Mouse (Mus musculus): ENCODE measurements around the gene Bcat2. TPM values are rescaled to one million over a fixed set of nuclear protein-coding genes. Genes with fewer than 3 reads are reported as not detected.

Gene Bcat2
- total RNA-seq, 2 experiments from 2014 or later, result 44.0 to 55.9 TPM

DNA sequence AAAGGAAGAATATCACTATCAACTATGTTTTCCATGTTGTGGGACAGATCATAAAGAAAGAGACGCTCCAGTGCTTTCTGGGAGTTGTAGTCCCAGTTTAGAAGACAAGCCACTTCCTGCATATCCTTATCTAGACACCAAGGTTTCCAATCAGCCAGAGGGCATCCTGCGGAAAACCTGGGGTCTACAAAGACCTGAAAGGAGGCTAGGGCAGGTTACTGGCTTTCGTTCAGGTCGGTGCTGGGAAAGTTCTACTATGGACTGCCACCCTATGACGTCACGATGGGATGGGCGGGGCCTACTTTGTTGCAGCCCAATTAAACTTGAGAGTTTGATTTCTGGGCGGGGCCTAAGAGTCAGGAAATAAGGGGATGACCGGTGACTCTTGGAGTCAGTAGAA is 51.5 kb downstream of the Bcat2 start, which contains the start of gene Izumo1:
TSS of gene Izumo1 (plus strand) at position 369 of the 400 bp plus-strand sequence.
- ATAC-seq (replicated peaks; ENCODE audit: poor library complexity), result peak; percentile 54; the same call in 1 of the 2 replicates

DNA sequence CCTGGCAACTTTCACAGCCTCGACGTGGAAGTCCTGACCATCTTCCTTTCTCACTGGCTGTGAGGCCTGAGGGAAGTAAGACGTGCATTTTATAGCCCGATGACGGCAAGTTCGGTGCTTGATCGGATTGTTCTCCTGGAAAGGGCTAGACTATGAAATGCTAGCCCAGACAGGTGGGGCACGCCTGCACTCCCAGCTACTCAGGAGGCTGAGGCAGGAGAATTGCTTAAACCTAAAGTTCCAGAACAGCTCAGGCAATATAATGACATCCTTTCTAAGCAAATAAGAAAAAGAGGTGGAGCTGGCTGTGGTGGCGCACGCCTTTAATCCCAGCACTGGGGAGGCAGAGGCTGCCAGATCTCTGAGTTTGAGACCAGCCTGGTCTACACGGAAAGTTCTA is 53.6 kb downstream of the Bcat2 start:
- ATAC-seq (replicated peaks; ENCODE audit: poor library complexity), result no peak

DNA sequence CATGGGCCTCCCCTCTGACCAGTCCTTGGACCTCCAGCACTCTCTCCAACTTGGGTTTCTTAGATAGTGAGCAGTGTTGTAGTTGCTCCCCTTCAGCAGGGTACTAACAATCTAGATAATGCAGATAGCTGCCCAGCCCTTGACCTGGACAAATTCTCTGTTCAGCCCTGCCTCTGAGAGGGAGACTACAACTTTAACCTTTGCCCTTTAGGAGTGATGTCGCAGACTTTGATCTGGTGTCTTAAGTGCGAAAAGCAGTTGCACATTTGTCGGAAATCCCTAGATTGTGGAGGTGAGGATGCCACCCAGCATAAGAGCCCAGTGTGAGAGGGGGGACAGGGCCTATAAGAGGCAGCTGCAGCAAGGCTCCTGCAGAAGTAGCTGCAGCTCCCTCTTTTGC is 54.8 kb downstream of the Bcat2 start:
- no peak for ATAC-seq (replicated peaks; ENCODE audit: poor library complexity)

DNA sequence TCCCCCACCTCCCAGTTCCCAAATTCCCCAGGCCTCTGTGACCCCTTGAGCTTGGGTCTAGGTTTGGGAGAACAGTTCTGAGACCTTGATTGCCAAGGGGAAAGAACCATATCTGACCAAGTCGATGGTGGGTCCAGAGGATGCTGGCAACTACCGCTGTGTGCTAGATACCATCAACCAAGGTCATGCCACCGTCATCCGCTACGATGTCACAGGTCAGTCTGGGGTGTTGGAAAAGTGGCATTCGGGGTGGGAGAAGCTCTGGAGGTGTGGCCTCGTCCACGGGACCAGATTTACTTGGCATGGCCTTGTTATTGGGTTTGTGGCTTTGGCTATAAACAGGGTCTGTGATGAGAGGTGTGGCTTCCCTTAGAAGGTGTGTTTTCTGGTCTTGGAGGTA is 55.5 kb downstream of the Bcat2 start:
- no peak for ATAC-seq (replicated peaks; ENCODE audit: poor library complexity)

DNA sequence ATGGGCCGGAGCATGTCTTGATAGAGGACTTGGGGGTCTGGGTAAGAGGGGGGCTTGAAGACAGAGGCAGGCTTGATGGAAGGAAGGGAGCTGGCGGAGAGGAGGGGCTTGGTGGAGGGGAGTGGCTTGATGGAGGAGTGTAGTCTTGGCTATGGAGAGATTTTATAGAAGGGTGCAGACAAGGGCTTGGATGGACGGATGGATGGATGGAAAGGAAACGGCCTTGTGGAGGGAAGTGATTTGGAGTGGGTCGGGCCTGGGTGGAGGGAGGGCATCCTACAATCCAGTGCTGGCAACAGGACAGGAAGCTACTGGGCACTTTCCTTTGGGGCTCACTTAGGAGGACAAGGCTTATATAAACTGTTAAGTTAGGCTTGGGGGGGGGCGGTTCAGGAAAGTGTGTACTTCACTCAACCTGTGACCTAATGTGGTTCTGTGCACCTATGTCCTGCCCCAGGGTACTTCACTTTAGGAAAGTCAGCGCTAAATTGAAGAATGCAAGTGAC is 56.7 kb downstream of the Bcat2 start:
- no peak for ATAC-seq (replicated peaks; ENCODE audit: poor library complexity)

DNA sequence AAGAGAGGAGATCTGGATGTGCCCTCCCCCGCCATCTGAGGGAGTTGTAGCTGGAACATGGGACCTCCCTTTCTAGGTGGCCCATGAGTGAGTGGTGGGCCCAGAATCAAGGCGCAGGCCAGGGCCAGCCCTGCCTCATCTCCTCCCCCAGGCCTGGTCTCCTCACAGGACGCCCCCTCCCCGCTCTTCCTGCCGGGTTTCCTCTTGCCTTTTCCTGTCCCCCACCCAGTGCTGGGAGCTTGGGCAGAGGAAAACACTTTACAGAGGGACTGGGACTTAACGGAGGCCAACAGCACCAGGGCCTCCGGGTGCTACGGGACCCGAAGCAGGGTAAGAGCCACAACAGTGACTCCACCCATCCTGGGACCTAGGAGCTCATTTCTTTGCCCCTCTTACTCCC is 57.3 kb downstream of the Bcat2 start, which contains the start of gene Rasip1:
TSS of gene Rasip1 (plus strand) at position 228 of the 400 bp plus-strand sequence.
- ATAC-seq (replicated peaks; ENCODE audit: poor library complexity), result no peak

DNA sequence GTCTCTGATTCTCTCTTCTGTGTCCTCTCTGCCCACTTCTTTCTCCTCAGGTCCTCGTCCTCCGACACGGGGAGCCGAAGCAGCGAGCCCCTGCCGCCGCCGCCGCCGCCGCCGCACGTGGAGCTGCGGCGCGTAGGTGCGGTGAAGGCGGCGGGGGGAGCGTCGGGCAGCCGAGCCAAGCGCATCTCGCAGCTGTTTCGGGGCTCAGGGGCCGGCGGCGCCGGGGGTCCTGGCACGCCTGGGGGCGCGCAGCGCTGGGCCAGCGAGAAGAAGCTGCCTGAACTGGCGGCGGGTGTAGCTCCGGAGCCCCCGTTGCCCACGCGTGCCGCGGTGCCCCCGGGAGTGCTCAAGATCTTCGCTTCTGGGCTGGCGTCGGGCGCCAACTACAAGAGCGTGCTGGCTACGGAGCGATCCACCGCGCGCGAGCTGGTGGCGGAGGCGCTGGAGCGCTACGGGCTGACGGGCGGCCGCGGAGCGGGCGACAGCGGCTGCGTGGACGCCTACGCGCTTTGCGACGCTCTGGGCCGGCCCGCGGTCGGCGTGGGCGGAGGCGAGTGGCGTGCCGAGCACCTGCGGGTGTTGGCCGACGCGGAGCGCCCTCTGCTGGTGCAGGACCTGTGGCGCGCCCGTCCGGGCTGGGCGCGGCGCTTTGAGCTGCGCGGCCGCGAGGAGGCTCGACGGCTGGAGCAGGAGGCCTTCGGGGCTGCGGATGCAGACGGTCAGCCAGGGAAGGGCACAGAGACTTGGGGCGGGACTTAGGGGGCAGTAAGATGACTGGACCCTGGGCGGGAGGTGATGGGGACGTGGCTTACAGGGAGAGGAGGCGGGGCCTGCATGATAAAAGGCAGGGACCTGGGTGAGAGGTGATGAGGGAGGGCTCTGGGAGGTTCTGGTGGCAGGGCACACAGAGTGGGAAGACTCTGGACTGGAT is 58.7 kb downstream of the Bcat2 start:
- ATAC-seq (replicated peaks; ENCODE audit: poor library complexity), result peak; percentile 91

DNA sequence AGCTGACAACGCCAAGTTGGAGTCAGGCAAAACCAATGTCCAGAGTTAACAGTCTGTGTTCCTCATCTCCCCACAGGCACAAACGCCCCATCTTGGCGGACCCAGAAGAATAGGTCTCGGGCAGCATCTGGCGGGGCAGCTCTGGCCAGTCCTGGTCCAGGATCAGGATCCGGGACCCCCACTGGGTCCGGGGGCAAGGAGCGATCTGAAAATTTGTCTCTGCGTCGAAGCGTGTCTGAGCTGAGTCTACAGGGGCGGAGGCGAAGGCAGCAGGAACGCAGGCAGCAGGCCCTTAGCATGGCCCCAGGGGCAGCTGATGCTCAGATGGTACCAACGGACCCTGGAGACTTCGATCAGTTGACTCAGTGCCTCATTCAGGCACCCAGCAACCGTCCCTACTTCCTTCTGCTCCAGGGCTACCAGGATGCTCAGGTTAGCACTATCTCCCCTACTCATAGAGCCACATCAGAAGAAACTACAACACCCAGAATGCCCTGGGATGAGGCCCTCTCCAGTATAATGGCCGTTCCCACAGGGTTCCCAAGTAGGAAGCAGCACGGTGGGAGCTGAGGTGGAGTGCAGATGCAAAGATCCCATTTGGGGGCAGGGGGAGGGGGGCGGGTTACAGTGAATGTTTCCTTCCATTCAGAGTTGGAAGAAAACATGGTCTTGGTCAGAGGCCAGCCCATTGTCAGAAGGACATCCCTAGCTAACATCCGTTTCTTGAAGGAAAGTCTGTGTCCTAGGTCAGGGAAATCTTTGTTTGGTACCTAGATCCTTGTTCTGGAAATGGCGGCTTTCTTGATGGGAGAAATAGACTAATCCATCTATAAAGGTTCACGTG is 60.3 kb downstream of the Bcat2 start:
- ATAC-seq (replicated peaks; ENCODE audit: poor library complexity), result no peak

DNA sequence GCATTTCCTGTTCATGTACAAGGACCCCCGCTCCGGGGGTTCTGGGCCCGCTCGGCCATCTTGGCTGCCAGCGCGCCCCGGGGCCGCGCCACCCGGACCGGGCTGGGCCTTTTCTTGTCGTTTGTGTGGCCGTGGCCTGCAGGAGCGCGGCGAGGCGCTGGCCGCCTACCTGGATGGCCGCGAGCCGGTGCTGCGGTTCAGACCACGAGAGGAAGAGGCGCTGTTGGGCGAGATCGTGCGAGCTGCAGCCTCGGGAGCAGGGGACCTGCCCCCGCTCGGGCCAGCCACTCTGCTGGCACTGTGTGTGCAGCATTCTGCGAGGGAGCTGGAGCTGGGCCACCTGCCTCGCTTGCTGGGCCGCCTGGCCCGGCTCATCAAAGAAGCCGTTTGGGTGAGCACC is 62.5 kb downstream of the Bcat2 start:
- ATAC-seq (replicated peaks; ENCODE audit: poor library complexity), result no peak

DNA sequence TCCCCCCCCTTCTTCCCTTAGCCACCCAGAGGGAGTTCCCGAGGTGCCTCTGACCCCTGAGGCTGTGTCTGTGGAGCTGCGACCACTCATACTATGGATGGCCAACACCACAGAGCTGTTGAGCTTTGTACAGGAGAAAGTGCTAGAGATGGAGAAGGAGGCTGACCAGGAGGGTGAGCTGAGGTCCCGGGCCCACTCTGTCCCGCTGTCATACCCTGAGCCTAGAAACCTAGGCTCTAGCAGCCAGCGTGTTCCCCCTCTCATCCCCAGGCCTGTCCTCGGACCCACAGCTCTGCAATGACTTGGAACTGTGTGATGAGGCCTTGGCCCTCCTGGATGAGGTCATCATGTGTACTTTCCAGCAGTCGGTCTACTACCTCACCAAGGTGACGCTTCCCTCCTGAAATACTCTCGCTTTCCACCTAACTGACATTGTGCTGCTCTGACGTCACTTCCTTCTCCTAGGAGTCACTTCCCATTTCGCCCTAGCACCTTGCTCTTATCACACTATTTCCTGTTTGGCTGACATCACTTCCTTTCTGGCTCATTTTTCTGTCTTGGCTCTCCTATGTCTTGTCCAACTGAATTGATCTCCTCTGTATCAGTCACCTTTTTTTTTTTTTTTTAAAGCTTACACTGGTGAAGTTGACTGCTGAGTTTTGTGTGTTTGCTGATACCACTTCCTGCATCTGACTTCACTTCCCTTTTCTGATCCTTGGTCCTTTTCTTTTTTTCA is 65.2 kb downstream of the Bcat2 start:
- ATAC-seq (replicated peaks; ENCODE audit: poor library complexity), result peak; percentile 93

DNA sequence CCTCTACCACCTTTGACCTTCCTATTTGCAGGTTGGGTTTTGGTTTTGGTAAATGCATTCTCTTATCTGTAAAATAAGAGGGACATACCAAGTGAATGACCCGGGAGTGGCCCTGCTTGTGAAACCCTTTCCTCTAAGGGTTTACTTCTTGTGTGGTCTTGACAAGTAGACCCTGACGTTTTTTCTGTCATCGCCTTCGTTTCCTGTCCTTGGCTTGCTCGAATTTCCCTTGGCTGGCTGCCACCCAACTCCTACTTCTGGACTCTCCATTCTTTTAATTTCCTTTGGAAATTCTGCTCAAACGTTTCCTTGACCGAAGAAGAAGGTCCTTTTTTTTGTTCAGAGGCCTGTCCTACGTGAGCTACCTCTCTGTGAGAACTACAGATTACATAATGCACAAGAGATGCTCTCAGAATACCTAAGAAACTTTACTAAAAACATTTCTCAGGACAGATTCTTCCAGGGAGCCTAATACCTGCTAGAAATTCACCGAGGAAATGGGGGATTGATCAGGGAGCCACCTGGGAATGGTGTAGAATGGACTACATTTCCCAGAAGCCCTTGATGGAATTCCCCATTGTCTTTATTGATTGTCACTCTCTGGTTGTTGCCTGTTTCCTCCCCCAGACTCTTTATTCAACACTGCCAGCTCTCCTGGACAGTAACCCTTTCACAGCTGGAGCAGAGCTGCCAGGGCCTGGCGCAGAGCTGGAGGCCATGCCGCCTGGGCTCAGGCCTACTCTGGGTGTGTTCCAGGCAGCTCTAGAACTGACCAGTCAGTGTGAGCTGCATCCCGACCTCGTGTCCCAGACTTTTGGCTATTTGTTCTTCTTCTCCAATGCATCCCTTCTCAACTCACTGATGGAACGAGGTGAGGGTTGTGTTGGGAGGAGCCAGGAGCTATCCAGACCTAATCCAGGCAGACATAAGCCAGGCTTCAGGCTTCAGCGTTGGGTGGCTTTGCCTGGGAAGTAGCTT is 66.0 kb downstream of the Bcat2 start:
- no peak; the same call in 1 of the 2 replicates for ATAC-seq (replicated peaks; ENCODE audit: poor library complexity)

DNA sequence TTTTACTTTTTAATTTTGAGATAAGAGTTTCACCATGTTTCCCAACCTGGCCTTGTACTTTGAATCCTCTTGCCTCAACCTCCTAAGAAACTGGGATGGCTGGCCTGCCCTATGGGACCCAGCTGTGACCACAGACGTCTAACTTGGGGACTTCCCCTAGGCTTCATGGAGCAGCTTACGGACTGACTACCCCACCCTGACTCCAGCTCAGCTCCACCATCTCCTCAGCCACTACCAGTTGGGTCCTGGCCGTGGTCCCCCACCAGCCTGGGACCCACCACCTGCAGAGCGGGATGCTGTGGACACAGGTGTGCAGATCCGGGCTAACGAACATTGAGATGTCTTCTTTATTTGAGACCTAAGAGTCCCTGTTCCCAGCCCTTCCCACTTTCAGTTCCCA is 67.8 kb downstream of the Bcat2 start:
- no peak for ATAC-seq (replicated peaks; ENCODE audit: poor library complexity)

DNA sequence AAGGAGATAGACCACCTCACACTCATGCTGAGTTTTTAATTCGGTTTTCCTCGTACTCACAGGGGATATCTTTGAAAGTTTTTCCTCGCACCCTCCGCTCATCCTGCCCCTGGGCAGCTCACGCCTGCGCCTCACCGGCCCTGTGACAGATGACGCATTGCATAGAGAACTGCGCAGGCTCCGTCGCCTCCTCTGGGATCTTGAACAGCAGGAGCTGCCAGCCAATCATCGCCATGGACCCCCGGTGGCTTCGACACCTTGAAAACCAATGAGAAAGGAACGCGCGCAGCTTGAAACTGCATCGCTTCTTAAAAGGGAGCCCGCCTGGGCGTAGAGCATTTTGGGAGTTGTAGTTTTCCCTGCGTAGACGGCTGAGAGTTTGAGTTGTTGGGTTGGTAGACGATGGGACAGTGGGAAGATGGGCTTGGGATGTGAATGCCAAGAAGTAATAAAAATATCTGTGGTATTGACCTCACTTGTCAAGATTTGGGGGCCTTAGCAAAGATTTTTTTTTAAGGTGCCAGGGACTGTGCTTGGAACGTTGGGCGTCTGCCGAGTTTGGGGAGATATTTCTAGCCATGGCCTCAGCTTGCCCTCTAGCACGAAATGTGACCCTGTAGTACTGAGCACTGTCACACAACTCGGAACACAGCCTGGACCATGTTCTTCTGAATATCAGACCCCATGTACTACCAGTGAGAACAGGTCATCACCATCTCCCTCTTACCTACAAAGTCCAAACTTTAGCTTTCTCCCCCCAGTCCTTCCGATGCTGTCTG is 68.9 kb downstream of the Bcat2 start:
- ATAC-seq (replicated peaks; ENCODE audit: poor library complexity), result no peak

Other genes starting within 250 kb of the Bcat2 start
Only the 30 nearest of the 36 such genes appear.
- gene Lin7b, start 199.6 kb upstream of the Bcat2 start, total RNA-seq (2015), result not detected in 2 replicates
- not detected in 2 replicates for gene Lin7b, start 199.6 kb upstream of the Bcat2 start, total RNA-seq (2017)
- 105 and 107 TPM in 2 replicates for gene Snrnp70, start 174.4 kb upstream of the Bcat2 start, total RNA-seq (2015)
- gene Snrnp70, start 174.4 kb upstream of the Bcat2 start, total RNA-seq (2017), result 387 and 490 TPM in 2 replicates
- gene Kcna7, start 164.5 kb upstream of the Bcat2 start, total RNA-seq (2015), result not detected in 2 replicates
- not detected in 2 replicates for gene Kcna7, start 164.5 kb upstream of the Bcat2 start, total RNA-seq (2017)
- 0.10 TPM in 1 of 2 replicates, not detected in the other for gene Ntf5, start 156.5 kb upstream of the Bcat2 start, total RNA-seq (2015)
- not detected in 2 replicates for gene Ntf5, start 156.5 kb upstream of the Bcat2 start, total RNA-seq (2017)
- not detected in 2 replicates for gene Lhb, start 149.3 kb upstream of the Bcat2 start, total RNA-seq (2015)
- not detected in 2 replicates for gene Lhb, start 149.3 kb upstream of the Bcat2 start, total RNA-seq (2017)
- 22.6 and 26.2 TPM in 2 replicates for gene Gys1, start 135.3 kb upstream of the Bcat2 start, total RNA-seq (2015)
- 22.3 and 24.4 TPM in 2 replicates for gene Gys1, start 135.3 kb upstream of the Bcat2 start, total RNA-seq (2017)
- gene Ruvbl2, start 132.1 kb upstream of the Bcat2 start, total RNA-seq (2015), result 180 and 205 TPM in 2 replicates
- 170 and 193 TPM in 2 replicates for gene Ruvbl2, start 132.1 kb upstream of the Bcat2 start, total RNA-seq (2017)
- gene Ftl1, start 110.3 kb upstream of the Bcat2 start, total RNA-seq (2015), result 1,479 and 1,608 TPM in 2 replicates
- 770 and 961 TPM in 2 replicates for gene Ftl1, start 110.3 kb upstream of the Bcat2 start, total RNA-seq (2017)
- gene Bax, start 103.3 kb upstream of the Bcat2 start, total RNA-seq (2015), result 20.7 and 21.5 TPM in 2 replicates
- 29.6 and 35.2 TPM in 2 replicates for gene Bax, start 103.3 kb upstream of the Bcat2 start, total RNA-seq (2017)
- gene Tulp2, start 88.3 kb upstream of the Bcat2 start, total RNA-seq (2015), result 0.07 TPM in 1 of 2 replicates, not detected in the other
- not detected in 2 replicates for gene Tulp2, start 88.3 kb upstream of the Bcat2 start, total RNA-seq (2017)
- not detected in 2 replicates for gene Gm45808, start 83.3 kb upstream of the Bcat2 start, total RNA-seq (2015)
- not detected in 2 replicates for gene Gm45808, start 83.3 kb upstream of the Bcat2 start, total RNA-seq (2017)
- 18.6 and 22.4 TPM in 2 replicates for gene Dhdh, start 81.3 kb upstream of the Bcat2 start, total RNA-seq (2015)
- gene Dhdh, start 81.3 kb upstream of the Bcat2 start, total RNA-seq (2017), result 18.1 and 20.7 TPM in 2 replicates
- 112 and 114 TPM in 2 replicates for gene Nucb1, start 59.7 kb upstream of the Bcat2 start, total RNA-seq (2015)
- gene Nucb1, start 59.7 kb upstream of the Bcat2 start, total RNA-seq (2017), result 387 and 408 TPM in 2 replicates
- gene Ppp1r15a, start 43.9 kb upstream of the Bcat2 start, total RNA-seq (2015), result 46.2 and 56.7 TPM in 2 replicates
- 70.0 and 90.7 TPM in 2 replicates for gene Ppp1r15a, start 43.9 kb upstream of the Bcat2 start, total RNA-seq (2017)
- gene Plekha4, start 43.8 kb upstream of the Bcat2 start, total RNA-seq (2015), result 0.67 TPM in 1 of 2 replicates, not detected in the other
- gene Plekha4, start 43.8 kb upstream of the Bcat2 start, total RNA-seq (2017), result 0.04 and 0.34 TPM in 2 replicates
- 0.22 and 5.5 TPM in 2 replicates for gene Hsd17b14, start 15.3 kb upstream of the Bcat2 start, total RNA-seq (2015)
- gene Hsd17b14, start 15.3 kb upstream of the Bcat2 start, total RNA-seq (2017), result 1.2 and 8.2 TPM in 2 replicates
- not detected in 2 replicates for gene Fgf21, start 45.3 kb downstream of the Bcat2 start, total RNA-seq (2015)
- gene Fgf21, start 45.3 kb downstream of the Bcat2 start, total RNA-seq (2017), result not detected in 2 replicates
- gene Fut1, start 47.1 kb downstream of the Bcat2 start, total RNA-seq (2015), result not detected in 2 replicates
- gene Fut1, start 47.1 kb downstream of the Bcat2 start, total RNA-seq (2017), result not detected in 2 replicates
- 0.32 TPM in 1 of 2 replicates, not detected in the other for gene Izumo1, start 51.7 kb downstream of the Bcat2 start, total RNA-seq (2015)
- gene Izumo1, start 51.7 kb downstream of the Bcat2 start, total RNA-seq (2017), result 0.24 TPM in 1 of 2 replicates, not detected in the other
- gene Rasip1, start 57.3 kb downstream of the Bcat2 start, total RNA-seq (2015), result 0.10 TPM in 1 of 2 replicates, not detected in the other
- gene Rasip1, start 57.3 kb downstream of the Bcat2 start, total RNA-seq (2017), result 0.08 TPM in 1 of 2 replicates, not detected in the other
- gene Mamstr, start 69.8 kb downstream of the Bcat2 start, total RNA-seq (2015), result 0.64 TPM in 1 of 2 replicates, not detected in the other
- gene Mamstr, start 69.8 kb downstream of the Bcat2 start, total RNA-seq (2017), result 0.12 TPM in 1 of 2 replicates, not detected in the other
- not detected in 2 replicates for gene Fut2, start 96.2 kb downstream of the Bcat2 start, total RNA-seq (2015)
- gene Fut2, start 96.2 kb downstream of the Bcat2 start, total RNA-seq (2017), result not detected in 2 replicates
- not detected in 2 replicates for gene Ntn5, start 113.9 kb downstream of the Bcat2 start, total RNA-seq (2015)
- not detected in 2 replicates for gene Ntn5, start 113.9 kb downstream of the Bcat2 start, total RNA-seq (2017)
- not detected in 2 replicates for gene Sec1, start 124.2 kb downstream of the Bcat2 start, total RNA-seq (2015)
- not detected in 2 replicates for gene Sec1, start 124.2 kb downstream of the Bcat2 start, total RNA-seq (2017)
- gene Car11, start 129.7 kb downstream of the Bcat2 start, total RNA-seq (2015), result not detected in 2 replicates
- not detected in 2 replicates for gene Car11, start 129.7 kb downstream of the Bcat2 start, total RNA-seq (2017)
- 3.6 and 5.6 TPM in 2 replicates for gene Dbp, start 134.9 kb downstream of the Bcat2 start, total RNA-seq (2015)
- 6.2 and 7.2 TPM in 2 replicates for gene Dbp, start 134.9 kb downstream of the Bcat2 start, total RNA-seq (2017)
- gene Rpl18, start 145.3 kb downstream of the Bcat2 start, total RNA-seq (2015), result 1,825 and 1,988 TPM in 2 replicates
- gene Rpl18, start 145.3 kb downstream of the Bcat2 start, total RNA-seq (2017), result 1,777 and 2,306 TPM in 2 replicates
- gene Sphk2, start 147.8 kb downstream of the Bcat2 start, total RNA-seq (2015), result 10.6 and 14.5 TPM in 2 replicates
- 9.8 and 10.2 TPM in 2 replicates for gene Sphk2, start 147.8 kb downstream of the Bcat2 start, total RNA-seq (2017)
- 0.54 and 0.78 TPM in 2 replicates for gene Fam83e, start 151.1 kb downstream of the Bcat2 start, total RNA-seq (2015)
- 0.37 and 0.51 TPM in 2 replicates for gene Fam83e, start 151.1 kb downstream of the Bcat2 start, total RNA-seq (2017)
- gene Spaca4, start 155.7 kb downstream of the Bcat2 start, total RNA-seq (2015), result not detected in 2 replicates
- gene Spaca4, start 155.7 kb downstream of the Bcat2 start, total RNA-seq (2017), result not detected in 2 replicates